Mouse (Mus musculus) granulocyte monocyte progenitor cell, adult 5-6 weeks (primary cell): Measurements from ENCODE around the gene Gm28168. TPM values are rescaled to one million over a fixed set of nuclear protein-coding genes. Genes with fewer than 3 reads are reported as not detected.
"Not testable (repeated sequence)": the region's sequence is repeated elsewhere in the genome, so short reads cannot be mapped to it uniquely, and the experiment has no call there.

Source experiments
- ATAC-seq: replicated peaks from 2 replicates; pipeline ENCODE4 v1.8.0; 2016; ENCODE audit warnings: mild to moderate bottlenecking, moderate TSS enrichment, inconsistent platforms; ENCODE audit not compliant: poor library complexity, severe bottlenecking
- total RNA-seq, 2 experiments: library from RNA; stranded (forward) in 1 of 2; stranded (reverse) in 1 of 2; fragments of 200-712, 200-1000 nt in 1 of 2; fragments of >200 nt in 1 of 2; fragmentation: Nextera tagmentation in 1 of 2; gene quantifications; 2 replicates each; pipeline ENCODE4 v1.2.3; 2014 to 2017

The Gm28168 gene
- total RNA-seq (2014; fragmentation: Nextera tagmentation), result not detected in 2 replicates
- not detected in 2 replicates for total RNA-seq (2017)

DNA sequence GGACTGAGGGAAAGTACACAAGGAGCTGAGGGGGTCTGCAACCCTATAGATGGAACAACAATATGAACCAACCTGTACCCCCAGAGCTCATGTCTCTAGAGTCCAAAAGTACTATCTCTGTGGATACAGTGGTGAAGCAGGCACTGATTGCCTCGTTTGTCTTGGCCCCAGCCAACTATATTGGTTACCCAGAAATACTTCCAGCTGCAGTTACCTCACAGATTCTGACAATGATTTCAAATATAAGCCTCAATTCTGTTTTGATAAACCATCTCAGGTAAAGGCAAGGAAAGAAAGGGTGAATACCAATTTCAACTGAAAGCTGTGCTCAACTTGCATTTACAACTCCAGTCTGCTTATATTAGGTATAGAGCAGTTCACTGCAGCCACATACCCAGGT lies at the start of gene Gm28168:
Gene Gm28168 (plus strand): TSS at position 301 of the 400 bp plus-strand sequence.
- not testable (repeated sequence) for ATAC-seq

- no peak for ATAC-seq
These were observed 37.8 kb downstream of the Gm28168 start, which contains the start of gene Gm7145 for GRCm38 (mm10) chr1:117965639-117966038. TSS of gene Gm7145 (plus strand) at chr1:117965939.

Other genes with a start within 250 kb of the Gm28168 start
- not detected in 2 replicates for gene Gm28363, start 230.9 kb upstream of the Gm28168 start, total RNA-seq (2014; fragmentation: Nextera tagmentation)
- not detected in 2 replicates for gene Gm28363, start 230.9 kb upstream of the Gm28168 start, total RNA-seq (2017)
- not detected in 2 replicates for gene B020011L13Rik, start 146.9 kb upstream of the Gm28168 start, total RNA-seq (2014; fragmentation: Nextera tagmentation)
- gene B020011L13Rik, start 146.9 kb upstream of the Gm28168 start, total RNA-seq (2017), result not detected in 2 replicates
- gene Gm28360, start 97.9 kb upstream of the Gm28168 start, total RNA-seq (2014; fragmentation: Nextera tagmentation), result not detected in 2 replicates
- gene Gm28360, start 97.9 kb upstream of the Gm28168 start, total RNA-seq (2017), result not detected in 2 replicates
- gene Gm7145, start 37.9 kb downstream of the Gm28168 start, total RNA-seq (2014; fragmentation: Nextera tagmentation), result not detected in 2 replicates
- not detected in 2 replicates for gene Gm7145, start 37.9 kb downstream of the Gm28168 start, total RNA-seq (2017)
- gene Gm29106, start 248.5 kb downstream of the Gm28168 start, total RNA-seq (2014; fragmentation: Nextera tagmentation), result not detected in 2 replicates
- not detected in 2 replicates for gene Gm29106, start 248.5 kb downstream of the Gm28168 start, total RNA-seq (2017)